Mouse (Mus musculus) hindbrain, embryonic 12.5 days (tissue): ENCODE results near the gene AK157302. TPM values are rescaled to one million over a fixed set of nuclear protein-coding genes. Genes with fewer than 3 reads are reported as not detected.
"Not testable (repeated sequence)": the region's sequence is repeated elsewhere in the genome, so short reads cannot be mapped to it uniquely, and the experiment has no call there.

ENCODE experiments used
- ATAC-seq: fragments of 200-750 bp; cut with Nextera tagmentation; 2 replicates; pipeline ENCODE4 v1.8.0; 2017; ENCODE audit warnings: moderate TSS enrichment; ENCODE audit not compliant: low FRiP score
- H3K27ac ChIP-seq: fragments of 300-500 bp; sonication (generic); 2 replicates; pipeline ENCODE4 v1.5.1; 2016; ENCODE audit warnings: mild to moderate bottlenecking
- H3K27me3 ChIP-seq: fragments of 300-500 bp; sonication (generic); 2 replicates; pipeline ENCODE4 v1.6.1; 2016; ENCODE audit warnings: mild to moderate bottlenecking
- H3K36me3 ChIP-seq: fragments of 300-500 bp; sonication (generic); 2 replicates; pipeline ENCODE4 v1.6.1; 2016; ENCODE audit warnings: mild to moderate bottlenecking
- H3K4me1 ChIP-seq: fragments of 300-500 bp; sonication (generic); 2 replicates; pipeline ENCODE4 v1.6.1; 2016
- H3K4me2 ChIP-seq: fragments of 300-500 bp; sonication (generic); replicated peaks from 2 replicates; pipeline ENCODE4 v1.6.1; 2016; ENCODE audit warnings: mild to moderate bottlenecking
- H3K4me3 ChIP-seq: fragments of 300-500 bp; sonication (generic); 2 replicates; pipeline ENCODE4 v1.5.1; 2016; ENCODE audit warnings: mild to moderate bottlenecking
- H3K9ac ChIP-seq: fragments of 300-500 bp; sonication (generic); 2 replicates; pipeline ENCODE4 v1.6.1; 2016; ENCODE audit warnings: mild to moderate bottlenecking, moderate library complexity
- H3K9me3 ChIP-seq: fragments of 300-500 bp; sonication (generic); replicated peaks from 2 replicates; pipeline ENCODE4 v1.6.1; 2016; ENCODE audit warnings: mild to moderate bottlenecking
- WGBS: fragments of 180-500 bp; shearing (Covaris S2); methylation state at CpG from one replicate; pipeline ENCODE4 v1.1.7; 2016; 5-methylcytosine and 5-hydroxymethylcytosine counted together
- polyA plus RNA-seq: library from polyadenylated mRNA; unstranded; fragments of >200 nt; fragmentation: Nextera tagmentation; extraction: Ambion mirVana; gene quantifications from 2 replicates; pipeline ENCODE4 v1.2.1, GENCODE M21; 2016

Gene AK157302
- polyA plus RNA-seq, 1 experiment from 2014 or later = 0.40 TPM

GRCm38 (mm10) chr13:21472427-21472826, 22.6 kb upstream of the AK157302 start:
- no peak for ATAC-seq
- 33% methylated on average over 4 of the region's 4 CpGs for WGBS
- 0 out of 2 replicates have a peak, but pooled peaks cover 4% of the 10 kb centered on the region for H3K27me3 ChIP-seq

GRCm38 (mm10) chr13:21478759-21479670, 16.0 kb upstream of the AK157302 start, which contains the start of the genes Zkscan4 and Gm10065:
TSS of gene Zkscan4 (plus strand) at chr13:21478907.
TSS of gene Gm10065 (minus strand) at chr13:21479441.
- not testable (repeated sequence) for H3K27me3 ChIP-seq, H3K36me3 ChIP-seq, H3K9me3 ChIP-seq, H3K4me1 ChIP-seq
- Histone ChIP-seq H3K9ac (peak within 1 kb of the TSS; percentile 64), H3K4me2 (peak within 1 kb of the TSS; percentile 67), H3K4me3 (peak within 1 kb of the TSS; percentile 55), H3K27ac (peak within 1 kb of the TSS; percentile 76)
- 4% methylated on average over 31 of the region's 31 CpGs for WGBS
- peak; percentile 90 for ATAC-seq

More at GRCm38 (mm10) chr13:21472427-21472826, 22.6 kb upstream of the AK157302 start:
- no peak overlapping the region for H3K4me2 ChIP-seq
- no peaks in the 10 kb centered on the region for H3K36me3 ChIP-seq
- H3K9me3 ChIP-seq = no peaks in the 10 kb centered on the region
- no peak overlapping the region for H3K9ac ChIP-seq
- H3K27ac ChIP-seq = no peak overlapping the region
- no peak overlapping the region for H3K4me3 ChIP-seq
- H3K4me1 ChIP-seq = 0 out of 2 replicates have a peak, but pooled peaks cover 9% of the 10 kb centered on the region

GRCm38 (mm10) chr13:21486881-21487280, 8.1 kb upstream of the AK157302 start:
- H3K27ac ChIP-seq = no peak overlapping the region
- no peak overlapping the region for H3K4me3 ChIP-seq
- H3K9me3 ChIP-seq = no peaks in the 10 kb centered on the region; the same call in 1 of the 2 replicates
- peaks cover 24% of the 10 kb centered on the region for H3K36me3 ChIP-seq
- WGBS = 85% methylated on average over 1 of the region's 1 CpGs
- no peaks in the 10 kb centered on the region for H3K4me1 ChIP-seq
- ATAC-seq = no peak
- no peak overlapping the region for H3K4me2 ChIP-seq
- H3K9ac ChIP-seq = no peak overlapping the region
- H3K27me3 ChIP-seq = no peaks in the 10 kb centered on the region

- no peaks in the 10 kb centered on the region for H3K36me3 ChIP-seq
- no peak overlapping the region for H3K27ac ChIP-seq
- no peak for ATAC-seq
- no peaks in the 10 kb centered on the region for H3K9me3 ChIP-seq
- WGBS = 94% methylated on average over 5 of the region's 5 CpGs
- no peak overlapping the region for H3K9ac ChIP-seq
- H3K27me3 ChIP-seq = no peaks in the 10 kb centered on the region
- H3K4me1 ChIP-seq = no peaks in the 10 kb centered on the region
- no peak overlapping the region for H3K4me3 ChIP-seq
- no peak overlapping the region for H3K4me2 ChIP-seq
Measured at GRCm38 (mm10) chr13:21492847-21493246, 2.2 kb upstream of the AK157302 start.

GRCm38 (mm10) chr13:21501182-21501581, 6.2 kb downstream of the AK157302 start, which contains the start of gene Gm11273:
TSS of gene Gm11273 (minus strand) at chr13:21501418.
- H3K27me3 ChIP-seq, H3K4me3 ChIP-seq, H3K9ac ChIP-seq, H3K4me1 ChIP-seq, H3K9me3 ChIP-seq, H3K36me3 ChIP-seq, H3K4me2 ChIP-seq, H3K27ac ChIP-seq, ATAC-seq: not testable (repeated sequence)
- 92% methylated on average over 17 of the region's 17 CpGs for WGBS

GRCm38 (mm10) chr13:21502296-21502695, 7.3 kb downstream of the AK157302 start:
- no peak overlapping the region for H3K9ac ChIP-seq
- no peak overlapping the region for H3K4me2 ChIP-seq
- no peak overlapping the region for H3K27ac ChIP-seq
- no peaks in the 10 kb centered on the region for H3K27me3 ChIP-seq
- no peaks in the 10 kb centered on the region for H3K36me3 ChIP-seq
- no peaks in the 10 kb centered on the region for H3K4me1 ChIP-seq
- H3K9me3 ChIP-seq = no peaks in the 10 kb centered on the region
- WGBS = 88% methylated on average over 5 of the region's 5 CpGs
- no peak for ATAC-seq
- no peak overlapping the region for H3K4me3 ChIP-seq

GRCm38 (mm10) chr13:21506221-21506649, 11.2 kb downstream of the AK157302 start:
- no peaks in the 10 kb centered on the region for H3K36me3 ChIP-seq
- under 1% methylated on average over 21 of the region's 21 CpGs for WGBS

GRCm38 (mm10) chr13:21530136-21530535, 35.1 kb downstream of the AK157302 start:
- no peaks in the 10 kb centered on the region for H3K27me3 ChIP-seq
- no peak overlapping the region for H3K27ac ChIP-seq
- H3K9ac ChIP-seq = peak overlapping the region; percentile 15; the same call in 1 of the 2 replicates
- H3K4me3 ChIP-seq = peak overlapping the region; percentile 24
- H3K4me1 ChIP-seq = peaks cover 4% of the 10 kb centered on the region
- H3K9me3 ChIP-seq = no peaks in the 10 kb centered on the region
- WGBS = 58% methylated on average over 7 of the region's 7 CpGs
- ATAC-seq = no peak
- H3K36me3 ChIP-seq = peaks cover 16% of the 10 kb centered on the region
- H3K4me2 ChIP-seq = peak overlapping the region; percentile 64

More at GRCm38 (mm10) chr13:21506221-21506649, 11.2 kb downstream of the AK157302 start:
- H3K27ac ChIP-seq = peak overlapping the region; percentile 73
- H3K9ac ChIP-seq = peak overlapping the region; percentile 73
- H3K4me1 ChIP-seq = no peaks in the 10 kb centered on the region
- no peaks in the 10 kb centered on the region for H3K9me3 ChIP-seq
- no peaks in the 10 kb centered on the region for H3K27me3 ChIP-seq
- peak overlapping the region; percentile 61 for H3K4me3 ChIP-seq
- H3K4me2 ChIP-seq = peak overlapping the region; percentile 63
- ATAC-seq = peak; percentile 99

GRCm38 (mm10) chr13:21530781-21531201, 35.8 kb downstream of the AK157302 start, which contains the start of gene Zkscan8:
TSS of gene Zkscan8 (minus strand) at chr13:21531120.
- peak within 1 kb of the TSS; percentile 93 for H3K27ac ChIP-seq
- peaks cover 12% of the 10 kb centered on the region for H3K36me3 ChIP-seq
- ATAC-seq = peak; percentile 98
- peaks cover 4% of the 10 kb centered on the region for H3K4me1 ChIP-seq
- peak within 1 kb of the TSS; percentile 64 for H3K4me2 ChIP-seq
- H3K4me3 ChIP-seq = peak within 1 kb of the TSS; percentile 94
- no peaks in the 10 kb centered on the region for H3K27me3 ChIP-seq
- H3K9ac ChIP-seq = peak within 1 kb of the TSS; percentile 97
- no peaks in the 10 kb centered on the region for H3K9me3 ChIP-seq
- WGBS = 0% methylated on average over 39 of the region's 39 CpGs

- no peaks in the 10 kb centered on the region for H3K27me3 ChIP-seq
- H3K4me3 ChIP-seq = no peak within 1 kb of the TSS
- no peaks in the 10 kb centered on the region for H3K9me3 ChIP-seq
- ATAC-seq = no peak
- WGBS = 81% methylated on average over 1 of the region's 1 CpGs
- no peaks in the 10 kb centered on the region for H3K36me3 ChIP-seq
- no peaks in the 10 kb centered on the region for H3K4me1 ChIP-seq
- H3K9ac ChIP-seq = no peak within 1 kb of the TSS
- H3K4me2 ChIP-seq = no peak within 1 kb of the TSS
- H3K27ac ChIP-seq = no peak within 1 kb of the TSS
Measured at GRCm38 (mm10) chr13:21542708-21543107, 47.7 kb downstream of the AK157302 start, which contains the start of gene Olfr1366. TSS of gene Olfr1366 (minus strand) at chr13:21542808.
